Mouse (Mus musculus): Measurements from ENCODE around the gene Cdadc1.
A peak's percentile ranks its signal among the peaks of the same experiment; 100 is the strongest.

Cdadc1 gene

GRCm38 (mm10) chr14:59543956-59544355, 53.8 kb downstream of the Cdadc1 start:
- DNase-seq (ENCODE audit: low spot score), result no peak

GRCm38 (mm10) chr14:59543158-59543826, 54.5 kb downstream of the Cdadc1 start:
- no peak for DNase-seq (ENCODE audit: low spot score)

GRCm38 (mm10) chr14:59540761-59541160, 57.0 kb downstream of the Cdadc1 start:
- no peak for DNase-seq (ENCODE audit: low spot score)

- no peak for DNase-seq (ENCODE audit: low spot score)
These were observed 57.5 kb downstream of the Cdadc1 start for GRCm38 (mm10) chr14:59540230-59540629.

GRCm38 (mm10) chr14:59537829-59538432, 59.8 kb downstream of the Cdadc1 start:
- no peak for DNase-seq (ENCODE audit: low spot score)

- DNase-seq (ENCODE audit: low spot score), result no peak
These were observed 63.9 kb downstream of the Cdadc1 start for GRCm38 (mm10) chr14:59533908-59534307.

- DNase-seq (ENCODE audit: low spot score), result peak; percentile 71
These were observed 64.8 kb downstream of the Cdadc1 start for GRCm38 (mm10) chr14:59532986-59533385.

GRCm38 (mm10) chr14:59530801-59531200, 67.0 kb downstream of the Cdadc1 start:
- no peak for DNase-seq (ENCODE audit: low spot score)

GRCm38 (mm10) chr14:59525843-59526242, 71.9 kb downstream of the Cdadc1 start:
- DNase-seq (ENCODE audit: low spot score), result no peak

- no peak for DNase-seq (ENCODE audit: low spot score)
These were observed 83.8 kb downstream of the Cdadc1 start for GRCm38 (mm10) chr14:59513922-59514444.
